Mouse (Mus musculus) testis, adult 2 months (tissue): Measurements from ENCODE around the gene Lysmd4. TPM values are rescaled to one million over a fixed set of nuclear protein-coding genes. Genes with fewer than 3 reads are reported as not detected.

ENCODE experiments used
- H3K27ac ChIP-seq: fragments of 200-500 bp; 2 replicates; pipeline ENCODE4 v1.5.1; 2012; ENCODE audit warnings: low read depth, low read length; ENCODE audit not compliant: control insufficient read depth, insufficient read depth
- H3K27me3 ChIP-seq: fragments of 200-500 bp; 2 replicates; pipeline ENCODE4 v1.6.1; 2012; ENCODE audit warnings: mild to moderate bottlenecking, low read length, moderate library complexity; ENCODE audit not compliant: control insufficient read depth, insufficient read depth
- H3K36me3 ChIP-seq: fragments of 200-500 bp; 2 replicates; pipeline ENCODE4 v1.6.1; 2012; ENCODE audit warnings: mild to moderate bottlenecking, low read length; ENCODE audit not compliant: control insufficient read depth, insufficient read depth
- H3K4me1 ChIP-seq: fragments of 200-500 bp; 2 replicates; pipeline ENCODE4 v1.6.1; 2012; ENCODE audit warnings: low read length; ENCODE audit not compliant: control insufficient read depth, insufficient read depth
- H3K4me3 ChIP-seq: fragments of 200-500 bp; 2 replicates; pipeline ENCODE4 v1.5.1; 2012; ENCODE audit warnings: low read depth, mild to moderate bottlenecking, low read length, moderate library complexity, mixed read lengths; ENCODE audit not compliant: control insufficient read depth
- CTCF ChIP-seq: fragments of 200-500 bp; IDR thresholded peaks from 2 replicates; pipeline ENCODE4 v1.5.1; 2012; ENCODE audit warnings: low read depth, mild to moderate bottlenecking, inconsistent platforms, low read length, moderate library complexity; ENCODE audit not compliant: control insufficient read depth, insufficient read depth, insufficient replicate concordance
- POLR2A ChIP-seq: fragments of 200-500 bp; IDR thresholded peaks from 2 replicates; pipeline ENCODE4 v1.6.1; 2012; ENCODE audit warnings: low read depth, mild to moderate bottlenecking, inconsistent platforms, low read length, moderate library complexity; ENCODE audit not compliant: control insufficient read depth
- polyA plus RNA-seq: library from polyadenylated mRNA; depleted of rRNA; stranded (reverse); fragments of >200 nt; gene quantifications from 2 replicates; pipeline ENCODE4 v1.2.3, GENCODE M21; 2012

Gene Lysmd4
- polyA plus RNA-seq, 1 experiment: 33.4 TPM

- H3K4me1 ChIP-seq: no peaks in the 10 kb centered on the region
- TF ChIP-seq POLR2A (no peak), CTCF (no peak)
- H3K4me3 ChIP-seq: no peak overlapping the region
- no peak overlapping the region for H3K27ac ChIP-seq
- 0 out of 2 replicates have a peak, but pooled peaks cover 2% of the 10 kb centered on the region for H3K36me3 ChIP-seq
- no peaks in the 10 kb centered on the region for H3K27me3 ChIP-seq
Measured at GRCm38 (mm10) chr7:67232504-67232903, 10.2 kb downstream of the Lysmd4 start.

DNA sequence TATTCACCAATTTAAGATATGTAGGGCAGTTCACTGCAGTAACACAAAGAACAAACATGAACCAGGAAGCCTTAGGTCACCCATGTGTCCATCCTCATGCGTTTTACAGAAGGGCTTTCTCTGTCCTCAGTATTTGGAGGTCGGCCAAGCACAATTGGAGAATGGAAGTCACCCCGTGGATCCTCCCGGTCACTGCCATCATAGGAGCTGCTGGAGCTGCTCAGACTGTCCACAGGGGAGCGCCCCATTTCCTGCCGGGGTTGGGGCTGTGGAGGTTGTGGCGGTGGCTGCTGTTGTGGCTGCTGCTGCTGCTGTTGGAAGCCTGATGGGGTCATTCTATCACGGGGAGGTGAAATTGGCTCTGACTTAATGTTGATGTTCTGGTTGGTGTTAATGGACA is 12.5 kb downstream of the Lysmd4 start:
- H3K4me3 ChIP-seq: no peak overlapping the region
- TF ChIP-seq POLR2A (no peak), CTCF (no peak)
- 0 out of 2 replicates have a peak, but pooled peaks cover 2% of the 10 kb centered on the region for H3K36me3 ChIP-seq
- H3K4me1 ChIP-seq: no peaks in the 10 kb centered on the region
- H3K27me3 ChIP-seq: no peaks in the 10 kb centered on the region
- H3K27ac ChIP-seq: no peak overlapping the region

GRCm38 (mm10) chr7:67236351-67236750 is 14.0 kb downstream of the Lysmd4 start:
- H3K27me3 ChIP-seq: no peaks in the 10 kb centered on the region
- H3K4me1 ChIP-seq: no peaks in the 10 kb centered on the region
- no peak for TF ChIP-seq POLR2A
- TF ChIP-seq CTCF: no peak
- no peak overlapping the region for H3K27ac ChIP-seq
- no peak overlapping the region for H3K4me3 ChIP-seq
- H3K36me3 ChIP-seq: peaks cover 2% of the 10 kb centered on the region; the same call in 1 of the 2 replicates

DNA sequence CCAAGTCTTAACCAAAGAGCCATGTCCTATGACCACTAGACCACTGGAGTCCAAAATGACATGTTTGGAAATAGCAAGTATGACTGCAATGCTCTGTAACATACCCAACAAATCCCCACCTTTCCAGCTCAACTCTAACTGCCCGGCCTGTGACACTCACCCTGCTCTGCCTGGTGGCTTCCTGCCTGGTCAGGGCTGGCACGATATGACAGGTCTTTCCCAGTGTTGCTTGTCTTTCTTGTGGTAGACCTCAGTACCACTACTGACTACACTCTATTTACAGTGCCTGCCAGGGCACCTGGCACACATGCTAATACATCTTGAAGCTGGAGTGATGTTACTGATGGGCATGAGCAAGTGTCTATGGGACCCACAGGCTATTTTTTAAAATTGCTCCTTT is 15.4 kb downstream of the Lysmd4 start:
- peaks cover 2% of the 10 kb centered on the region; the same call in 1 of the 2 replicates for H3K36me3 ChIP-seq
- H3K4me3 ChIP-seq: no peak overlapping the region
- TF ChIP-seq CTCF (no peak), POLR2A (no peak)
- no peaks in the 10 kb centered on the region for H3K4me1 ChIP-seq
- H3K27me3 ChIP-seq: no peaks in the 10 kb centered on the region
- no peak overlapping the region for H3K27ac ChIP-seq

- H3K27ac ChIP-seq: no peak overlapping the region
- H3K4me1 ChIP-seq: no peaks in the 10 kb centered on the region
- no peak overlapping the region for H3K4me3 ChIP-seq
- no peaks in the 10 kb centered on the region for H3K27me3 ChIP-seq
- no peaks in the 10 kb centered on the region; the same call in 1 of the 2 replicates for H3K36me3 ChIP-seq
- TF ChIP-seq CTCF (no peak), POLR2A (no peak)
Measured at GRCm38 (mm10) chr7:67241969-67242368, 19.6 kb downstream of the Lysmd4 start.

GRCm38 (mm10) chr7:67243121-67243893 is 21.0 kb downstream of the Lysmd4 start:
- TF ChIP-seq POLR2A (no peak), CTCF (no peak)
- Histone ChIP-seq H3K27me3 (no peaks in the 10 kb centered on the region), H3K27ac (no peak overlapping the region), H3K4me1 (no peaks in the 10 kb centered on the region), H3K4me3 (no peak overlapping the region), H3K36me3 (no peaks in the 10 kb centered on the region; the same call in none of the 2 replicates)

GRCm38 (mm10) chr7:67243894-67244282 is 21.5 kb downstream of the Lysmd4 start:
- Histone ChIP-seq H3K27ac (no peak overlapping the region), H3K4me1 (no peaks in the 10 kb centered on the region), H3K36me3 (no peaks in the 10 kb centered on the region; the same call in none of the 2 replicates), H3K27me3 (no peaks in the 10 kb centered on the region), H3K4me3 (no peak overlapping the region)
- TF ChIP-seq POLR2A (no peak), CTCF (no peak)

- H3K4me3 ChIP-seq: no peak overlapping the region
- no peaks in the 10 kb centered on the region; the same call in none of the 2 replicates for H3K36me3 ChIP-seq
- TF ChIP-seq CTCF: no peak
- no peaks in the 10 kb centered on the region for H3K4me1 ChIP-seq
- no peaks in the 10 kb centered on the region for H3K27me3 ChIP-seq
- no peak overlapping the region for H3K27ac ChIP-seq
Measured at GRCm38 (mm10) chr7:67245255-67245654, 22.9 kb downstream of the Lysmd4 start.
